Mouse (Mus musculus) liver, embryonic 14.5 days (tissue): ENCODE data around the gene Shank2. TPM values are rescaled to one million over a fixed set of nuclear protein-coding genes. Genes with fewer than 3 reads are reported as not detected.

Experiments used
- ATAC-seq: fragments of 200-750 bp; cut with Nextera tagmentation; 2 replicates; pipeline ENCODE4 v1.8.0; 2017; ENCODE audit warnings: moderate number of reproducible peaks, mild to moderate bottlenecking, moderate library complexity; ENCODE audit not compliant: insufficient read depth
- DNase-seq, 3 experiments: peaks; one replicate each; pipeline ENCODE4 v3.0.0-alpha.2; 2012 to 2013; ENCODE audit warnings: low read depth in 3 of 3, low spot score in 3 of 3
- H3K27ac ChIP-seq: fragments of 300-500 bp; sonication (generic); 2 replicates; pipeline ENCODE4 v1.5.1; 2014; ENCODE audit warnings: moderate library complexity, mild to moderate bottlenecking, control low read depth, inconsistent platforms
- H3K27me3 ChIP-seq: fragments of 300-500 bp; sonication (generic); 2 replicates; pipeline ENCODE4 v1.6.1; 2014; ENCODE audit warnings: mild to moderate bottlenecking, low read length, moderate library complexity; ENCODE audit not compliant: control insufficient read depth, insufficient read depth
- H3K36me3 ChIP-seq: fragments of 300-500 bp; sonication (generic); replicated peaks from 2 replicates; pipeline ENCODE4 v1.6.1; 2014; ENCODE audit warnings: low read depth; ENCODE audit not compliant: control insufficient read depth, insufficient read depth
- H3K4me1 ChIP-seq, 2 experiments: fragments of 200-500 bp in 1 of 2; fragments of 300-500 bp in 1 of 2; sonication (generic) in 1 of 2; replicated peaks; 2 replicates each; pipeline ENCODE4 v1.6.1; 2012 to 2014; ENCODE audit warnings: antibody characterized with exemption in 1 of 2, inconsistent platforms in 1 of 2, low read length in 1 of 2; ENCODE audit not compliant: control insufficient read depth in 2 of 2, insufficient read depth in 2 of 2
- H3K4me2 ChIP-seq: fragments of 300-500 bp; sonication (generic); 2 replicates; pipeline ENCODE4 v1.6.1; 2014; ENCODE audit warnings: low read depth, mild to moderate bottlenecking, control low read depth, moderate library complexity
- H3K4me3 ChIP-seq, 2 experiments: fragments of 200-500 bp in 1 of 2; fragments of 300-500 bp in 1 of 2; sonication (generic) in 1 of 2; 2 replicates each; pipeline ENCODE4 v1.5.1; 2012 to 2014; ENCODE audit warnings: low read depth in 2 of 2, low read length in 2 of 2, mild to moderate bottlenecking in 2 of 2, control low read depth in 1 of 2, inconsistent platforms in 1 of 2, moderate library complexity in 1 of 2; ENCODE audit not compliant: insufficient read depth in 1 of 2
- H3K9ac ChIP-seq: fragments of 300-500 bp; sonication (generic); replicated peaks from 2 replicates; pipeline ENCODE4 v1.6.1; 2014; ENCODE audit warnings: mild to moderate bottlenecking, control low read depth, moderate library complexity
- H3K9me3 ChIP-seq: fragments of 300-500 bp; sonication (generic); 2 replicates; pipeline ENCODE4 v1.6.1; 2016; ENCODE audit warnings: low read length, mixed read lengths; ENCODE audit not compliant: control insufficient read depth
- CTCF ChIP-seq: IDR thresholded peaks from 2 replicates; pipeline ENCODE4 v1.5.1; 2016; ENCODE audit warnings: antibody characterized with exemption, low read depth, control low read depth
- EP300 ChIP-seq: IDR thresholded peaks from 2 replicates; pipeline ENCODE4 v1.6.1; 2016; ENCODE audit warnings: antibody characterized with exemption, low read depth
- WGBS: fragments of 180-500 bp; shearing (Covaris S2); extraction: QIAGEN DNeasy Blood & Tissue Kit; methylation state at CpG from one replicate; pipeline ENCODE4 v1.1.7; 2014; ENCODE audit not compliant: insufficient replicate concordance; 5-methylcytosine and 5-hydroxymethylcytosine counted together
- polyA plus RNA-seq, 2 experiments: library from polyadenylated mRNA; depleted of rRNA in 1 of 2; stranded (reverse) in 1 of 2; unstranded in 1 of 2; fragments of >200 nt; fragmentation: Nextera tagmentation in 1 of 2; extraction: Ambion mirVana in 1 of 2; gene quantifications; 2 replicates each; pipeline versions ENCODE4 v1.2.1 to v1.2.3; 2012 to 2014

Gene Shank2
- polyA plus RNA-seq, 2 experiments = 0.17 to 0.35 TPM

DNA sequence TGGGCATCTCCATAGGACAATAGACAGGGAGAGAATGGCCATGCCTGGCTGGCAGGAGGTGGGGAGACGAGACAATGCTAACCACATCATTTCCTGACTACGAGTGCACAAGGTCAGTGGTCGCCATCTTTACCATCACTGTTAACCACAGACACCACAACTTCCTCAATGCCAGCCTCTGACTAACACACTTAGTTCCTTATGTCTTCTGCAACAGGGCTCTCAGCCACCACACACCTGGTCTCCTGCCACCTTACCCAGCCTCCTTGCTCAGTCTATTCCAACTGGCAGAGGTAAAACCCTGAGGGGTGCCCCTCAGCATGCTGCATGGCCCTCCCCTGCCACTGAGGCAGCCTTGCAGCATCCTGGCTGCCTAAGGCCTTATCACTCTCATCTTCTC lies 445.4 kb downstream of the Shank2 start:
- H3K4me2 ChIP-seq = no peak overlapping the region
- H3K36me3 ChIP-seq = peaks cover 6% of the 10 kb centered on the region; the same call in 1 of the 2 replicates
- no peak overlapping the region for H3K4me3 ChIP-seq
- H3K9me3 ChIP-seq = no peaks in the 10 kb centered on the region
- 18% methylated on average over 3 of the region's 3 CpGs for WGBS
- no peaks in the 10 kb centered on the region for H3K4me1 ChIP-seq
- H3K9ac ChIP-seq = no peak overlapping the region
- ATAC-seq = no peak
- no peaks in the 10 kb centered on the region for H3K27me3 ChIP-seq
- H3K27ac ChIP-seq = no peak overlapping the region
- TF ChIP-seq CTCF (no peak), EP300 (no peak)
- DNase-seq = no peak

DNA sequence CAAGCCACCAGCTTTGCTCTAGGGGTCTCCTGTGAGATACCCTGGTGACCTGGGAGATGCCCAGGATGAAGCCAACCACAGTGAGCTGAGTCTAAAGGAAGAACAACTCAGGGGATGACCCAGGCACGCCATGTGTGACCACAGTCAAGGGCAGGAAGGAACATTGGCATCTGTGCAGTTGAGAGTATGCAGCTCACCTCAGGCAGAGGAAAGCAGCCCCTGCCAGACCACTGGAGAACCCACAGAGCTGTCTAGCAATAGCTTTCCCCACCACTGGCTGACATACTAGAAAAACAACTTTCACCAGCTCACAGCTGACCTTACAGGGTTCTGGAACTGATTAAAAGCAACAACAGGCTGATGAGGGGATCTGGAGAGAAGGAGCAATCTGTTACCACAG lies 446.5 kb downstream of the Shank2 start:
- Histone ChIP-seq H3K36me3 (peaks cover 6% of the 10 kb centered on the region; the same call in 1 of the 2 replicates), H3K27me3 (no peaks in the 10 kb centered on the region), H3K4me3 (no peak overlapping the region), H3K9me3 (no peaks in the 10 kb centered on the region), H3K9ac (no peak overlapping the region), H3K4me2 (no peak overlapping the region), H3K4me1 (no peaks in the 10 kb centered on the region), H3K27ac (no peak overlapping the region)
- 68% methylated on average over 1 of the region's 1 CpGs for whole genome bisulfite sequencing
- TF ChIP-seq EP300 (no peak), CTCF (no peak)
- ATAC-seq (no peak), DNase-seq (no peak)

DNA sequence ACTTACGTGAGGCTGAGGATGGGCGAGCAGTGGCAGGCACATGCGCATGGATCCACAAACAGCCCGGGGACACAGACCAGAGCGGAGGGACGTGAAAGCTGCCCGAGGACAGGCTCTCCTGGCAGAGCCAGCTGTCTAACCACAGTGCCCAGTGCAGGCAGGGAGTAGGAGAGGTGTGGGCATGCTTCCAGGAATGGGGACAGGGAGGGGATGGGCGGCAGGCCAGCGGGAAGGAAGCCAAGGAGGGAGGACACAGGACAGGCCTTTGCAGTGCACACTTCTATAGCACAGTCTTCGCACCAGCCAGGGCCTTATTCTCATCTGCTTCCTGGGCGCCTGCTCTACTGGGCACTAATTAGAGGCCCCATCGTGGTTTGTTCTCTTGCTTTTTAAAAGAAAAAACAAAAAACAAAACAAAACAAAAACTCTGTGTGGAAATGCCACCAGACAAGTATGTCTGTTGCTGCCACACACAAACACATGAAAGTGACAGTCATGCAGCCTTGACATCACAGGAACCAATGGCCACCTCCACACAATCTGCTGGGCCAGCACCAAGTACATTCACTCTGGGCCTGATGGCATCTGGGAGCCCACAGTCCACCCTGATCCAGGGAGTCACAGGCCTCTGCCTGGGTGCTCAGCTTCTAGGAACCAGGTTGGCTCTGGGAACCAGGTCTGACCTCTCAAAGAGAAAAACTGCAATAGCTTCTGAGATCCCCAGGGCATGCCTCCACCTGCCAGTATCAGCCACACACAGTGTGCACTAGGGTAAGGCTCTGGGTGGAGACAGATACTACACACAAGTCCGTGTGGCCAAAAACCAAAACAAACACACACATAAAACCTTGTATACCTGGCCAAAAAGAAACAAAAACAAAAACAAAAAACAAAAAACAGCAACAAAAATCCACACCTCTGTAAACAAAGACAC lies 448.2 kb downstream of the Shank2 start:
- DNase-seq = no peak
- Histone ChIP-seq H3K9me3 (no peaks in the 10 kb centered on the region), H3K4me2 (no peak overlapping the region), H3K4me1 (no peaks in the 10 kb centered on the region), H3K4me3 (no peak overlapping the region), H3K27ac (no peak overlapping the region), H3K27me3 (no peaks in the 10 kb centered on the region), H3K36me3 (peaks cover 11% of the 10 kb centered on the region), H3K9ac (no peak overlapping the region)
- TF ChIP-seq CTCF (no peak), EP300 (no peak)
- WGBS = 81% methylated on average over 13 of the region's 13 CpGs
- ATAC-seq = no peak

DNA sequence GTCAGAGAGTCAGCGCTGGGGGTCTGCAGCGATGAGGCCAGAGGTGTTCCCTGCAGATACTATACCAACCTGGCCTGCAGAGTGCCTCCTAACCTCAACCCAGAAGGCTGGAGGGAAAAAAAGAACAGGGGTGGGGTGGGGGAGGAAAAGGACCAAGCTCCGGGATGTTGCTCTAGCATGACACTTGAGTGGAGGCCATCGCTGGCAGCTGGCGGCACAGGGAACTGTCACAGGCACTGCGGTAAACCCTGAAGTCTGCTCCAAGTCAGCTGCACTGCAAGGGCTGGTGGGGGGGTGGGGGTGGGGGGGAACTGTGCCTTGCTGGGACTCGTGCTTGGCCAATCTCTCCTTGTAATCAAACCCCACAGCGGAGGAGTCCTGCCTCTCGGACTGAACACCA lies 448.9 kb downstream of the Shank2 start:
- 78% methylated on average over 9 of the region's 9 CpGs for WGBS
- Histone ChIP-seq H3K4me2 (no peak overlapping the region), H3K36me3 (peaks cover 11% of the 10 kb centered on the region), H3K27ac (no peak overlapping the region), H3K9ac (no peak overlapping the region), H3K4me1 (no peaks in the 10 kb centered on the region), H3K27me3 (no peaks in the 10 kb centered on the region), H3K9me3 (no peaks in the 10 kb centered on the region), H3K4me3 (no peak overlapping the region)
- ATAC-seq (no peak), DNase-seq (no peak)
- TF ChIP-seq CTCF = no peak
- TF ChIP-seq EP300 = no peak

DNA sequence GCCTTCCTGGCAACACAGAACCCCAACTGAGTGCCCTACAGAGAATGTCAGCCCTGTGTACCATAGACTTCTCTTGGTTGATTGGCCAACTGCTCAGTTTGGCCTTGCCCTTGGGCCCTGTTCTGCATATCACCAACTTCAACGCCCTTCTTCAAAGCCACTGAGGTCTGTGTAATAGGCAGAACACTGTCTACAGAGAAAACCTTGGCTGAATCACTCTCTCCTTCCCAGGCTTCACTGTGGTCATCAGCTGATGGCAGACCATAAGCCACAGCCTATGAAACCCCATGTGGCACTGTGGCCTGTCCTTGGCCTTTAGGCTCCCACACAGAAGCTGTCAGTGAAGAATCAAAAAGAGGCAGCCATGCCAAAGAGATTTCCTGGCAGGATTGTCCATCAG lies 457.2 kb downstream of the Shank2 start:
- Histone ChIP-seq H3K4me2 (no peak overlapping the region), H3K27me3 (no peaks in the 10 kb centered on the region), H3K4me3 (no peak overlapping the region), H3K27ac (no peak overlapping the region), H3K9me3 (no peaks in the 10 kb centered on the region), H3K9ac (no peak overlapping the region), H3K4me1 (no peaks in the 10 kb centered on the region), H3K36me3 (peaks cover 22% of the 10 kb centered on the region)
- no peak for TF ChIP-seq EP300
- TF ChIP-seq CTCF = no peak
- 69% methylated on average over 1 of the region's 1 CpGs for WGBS
- no peak for ATAC-seq
- DNase-seq = no peak
